Mouse (Mus musculus) cerebellum, adult 2 months (tissue): ENCODE measurements around the gene Scarf2. TPM values are rescaled to one million over a fixed set of nuclear protein-coding genes. Genes with fewer than 3 reads are reported as not detected.
A peak's percentile ranks its signal among the peaks of the same experiment; 100 is the strongest.

Experiments
- DNase-seq, 2 experiments: peaks; one replicate each; pipeline ENCODE4 v3.0.0; 2021
- H3K27ac ChIP-seq: fragments of 200-500 bp; 2 replicates; pipeline ENCODE4 v1.5.1; 2012; ENCODE audit warnings: low read length, control low read depth, inconsistent platforms; ENCODE audit not compliant: insufficient read depth
- H3K27me3 ChIP-seq: fragments of 200-500 bp; 2 replicates; pipeline ENCODE4 v1.6.1; 2012; ENCODE audit warnings: inconsistent platforms, mild to moderate bottlenecking, low read length, moderate library complexity; ENCODE audit not compliant: control insufficient read depth, insufficient read depth
- H3K4me1 ChIP-seq: fragments of 200-500 bp; 2 replicates; pipeline ENCODE4 v1.6.1; 2011; ENCODE audit warnings: low read length; ENCODE audit not compliant: control insufficient read depth, insufficient read depth
- H3K4me3 ChIP-seq: fragments of 200-500 bp; replicated peaks from 2 replicates; pipeline ENCODE3; 2011; ENCODE audit warnings: mild to moderate bottlenecking, low read depth, low read length, control low read depth; ENCODE audit not compliant: insufficient read depth
- CTCF ChIP-seq: fragments of 200-500 bp; IDR thresholded peaks from 2 replicates; pipeline ENCODE4 v1.5.1; 2011; ENCODE audit warnings: low read depth, mild to moderate bottlenecking, control low read depth, low read length, moderate library complexity, borderline replicate concordance; ENCODE audit not compliant: insufficient read depth
- POLR2A ChIP-seq: fragments of 200-500 bp; IDR thresholded peaks from 2 replicates; pipeline ENCODE4 v1.6.1; 2011; ENCODE audit warnings: low read length, control low read depth, borderline replicate concordance; ENCODE audit not compliant: insufficient read depth
- WGBS: fragments of 180-500 bp; shearing (Covaris S2); methylation state at CpG from one replicate; pipeline ENCODE4 v1.1.7; 2018; 5-methylcytosine and 5-hydroxymethylcytosine counted together
- polyA plus RNA-seq: library from polyadenylated mRNA; depleted of rRNA; stranded (reverse); fragments of >200 nt; gene quantifications from 2 replicates; pipeline ENCODE4 v1.2.3, GENCODE M21; 2012

Scarf2 gene
- polyA plus RNA-seq, 1 experiment = 2.1 TPM

GRCm38 (mm10) chr16:17792728-17793127 is 4.4 kb upstream of the Scarf2 start:
- DNase-seq = no peak
- 74% methylated on average over 3 of the region's 3 CpGs for WGBS
- no peak for TF ChIP-seq POLR2A
- no peak for TF ChIP-seq CTCF
- H3K27me3 ChIP-seq = peaks cover 4% of the 10 kb centered on the region; the same call in 1 of the 2 replicates
- H3K27ac ChIP-seq = no peak overlapping the region
- no peaks in the 10 kb centered on the region for H3K4me1 ChIP-seq
- H3K4me3 ChIP-seq = no peak overlapping the region

- no peaks in the 10 kb centered on the region for H3K4me1 ChIP-seq
- peaks cover 4% of the 10 kb centered on the region; the same call in 1 of the 2 replicates for H3K27me3 ChIP-seq
- H3K4me3 ChIP-seq = no peak overlapping the region
- TF ChIP-seq CTCF = no peak
- 35% methylated on average over 4 of the region's 4 CpGs for WGBS
- DNase-seq = no peak
- H3K27ac ChIP-seq = no peak overlapping the region
These were observed 3.0 kb upstream of the Scarf2 start for GRCm38 (mm10) chr16:17794047-17794446.

- no peaks in the 10 kb centered on the region for H3K4me1 ChIP-seq
- DNase-seq = no peak
- no peak overlapping the region for H3K27ac ChIP-seq
- H3K4me3 ChIP-seq = no peak overlapping the region
- TF ChIP-seq POLR2A = no peak
- peak; percentile 36; the same call in 1 of the 2 replicates for TF ChIP-seq CTCF
- WGBS = 74% methylated on average over 5 of the region's 5 CpGs
- peaks cover 4% of the 10 kb centered on the region; the same call in 1 of the 2 replicates for H3K27me3 ChIP-seq
These were observed 1.4 kb upstream of the Scarf2 start for GRCm38 (mm10) chr16:17795643-17796042.

GRCm38 (mm10) chr16:17796519-17796918 is 563 bp upstream of the Scarf2 start:
- no peak for TF ChIP-seq POLR2A
- no peak for TF ChIP-seq CTCF
- H3K4me3 ChIP-seq = no peak overlapping the region
- peaks cover 4% of the 10 kb centered on the region; the same call in 1 of the 2 replicates for H3K27me3 ChIP-seq
- H3K27ac ChIP-seq = no peak overlapping the region
- DNase-seq = no peak
- H3K4me1 ChIP-seq = no peaks in the 10 kb centered on the region

GRCm38 (mm10) chr16:17797812-17798311 is 780 bp downstream of the Scarf2 start:
- 16% methylated on average over 29 of the region's 29 CpGs for WGBS
- H3K27me3 ChIP-seq = peaks cover 4% of the 10 kb centered on the region; the same call in 1 of the 2 replicates
- H3K4me3 ChIP-seq = no peak overlapping the region
- no peak for DNase-seq
- no peak overlapping the region for H3K27ac ChIP-seq
- peaks cover 5% of the 10 kb centered on the region; the same call in 1 of the 2 replicates for H3K4me1 ChIP-seq
- no peak for TF ChIP-seq CTCF

- H3K4me1 ChIP-seq = peaks cover 5% of the 10 kb centered on the region; the same call in 1 of the 2 replicates
- no peak overlapping the region for H3K27ac ChIP-seq
- TF ChIP-seq POLR2A (no peak), CTCF (no peak)
- H3K27me3 ChIP-seq = peaks cover 4% of the 10 kb centered on the region; the same call in 1 of the 2 replicates
- H3K4me3 ChIP-seq = no peak overlapping the region
- WGBS = 19% methylated on average over 44 of the region's 45 CpGs
- DNase-seq = no peak
These were observed 1.5 kb downstream of the Scarf2 start for GRCm38 (mm10) chr16:17798321-17799180.

- Histone ChIP-seq H3K4me3 (no peak overlapping the region), H3K27ac (no peak overlapping the region), H3K4me1 (peaks cover 9% of the 10 kb centered on the region), H3K27me3 (peaks cover 5% of the 10 kb centered on the region; the same call in 1 of the 2 replicates)
- TF ChIP-seq CTCF (no peak), POLR2A (no peak)
- no peak for DNase-seq
These were observed 2.5 kb downstream of the Scarf2 start for GRCm38 (mm10) chr16:17799584-17799983.

- no peak overlapping the region for H3K4me3 ChIP-seq
These were observed 4.8 kb downstream of the Scarf2 start for GRCm38 (mm10) chr16:17801777-17802455.

More at GRCm38 (mm10) chr16:17801777-17802455, 4.8 kb downstream of the Scarf2 start:
- Histone ChIP-seq H3K4me1 (peaks cover 9% of the 10 kb centered on the region), H3K27ac (no peak overlapping the region), H3K27me3 (peaks cover 5% of the 10 kb centered on the region; the same call in 1 of the 2 replicates)
- TF ChIP-seq POLR2A (no peak), CTCF (no peak)
- no peak for DNase-seq
- 20% methylated on average over 7 of the region's 7 CpGs for WGBS
